Mouse (Mus musculus) liver, embryonic 12.5 days (tissue): ENCODE results near the gene Gm2696. TPM values are rescaled to one million over a fixed set of nuclear protein-coding genes. Genes with fewer than 3 reads are reported as not detected.
A peak's percentile ranks its signal among the peaks of the same experiment; 100 is the strongest.

ENCODE experiments used
- ATAC-seq: fragments of 200-750 bp; cut with Nextera tagmentation; 2 replicates; pipeline ENCODE4 v1.8.0; 2017; ENCODE audit warnings: moderate number of reproducible peaks, mild to moderate bottlenecking, moderate library complexity
- H3K27ac ChIP-seq: fragments of 300-500 bp; sonication (generic); 2 replicates; pipeline ENCODE4 v1.5.1; 2016; ENCODE audit warnings: mild to moderate bottlenecking
- H3K27me3 ChIP-seq: fragments of 300-500 bp; sonication (generic); replicated peaks from 2 replicates; pipeline ENCODE4 v1.6.1; 2016; ENCODE audit warnings: mild to moderate bottlenecking, moderate library complexity
- H3K36me3 ChIP-seq: fragments of 300-500 bp; sonication (generic); 2 replicates; pipeline ENCODE4 v1.6.1; 2016; ENCODE audit warnings: mild to moderate bottlenecking, moderate library complexity
- H3K4me1 ChIP-seq: fragments of 300-500 bp; sonication (generic); 2 replicates; pipeline ENCODE4 v1.6.1; 2016
- H3K4me2 ChIP-seq: fragments of 300-500 bp; sonication (generic); 2 replicates; pipeline ENCODE4 v1.6.1; 2016; ENCODE audit warnings: mild to moderate bottlenecking, moderate library complexity
- H3K4me3 ChIP-seq: fragments of 300-500 bp; sonication (generic); 2 replicates; pipeline ENCODE4 v1.5.1; 2016; ENCODE audit warnings: mild to moderate bottlenecking, moderate library complexity
- H3K9ac ChIP-seq: fragments of 300-500 bp; sonication (generic); 2 replicates; pipeline ENCODE4 v1.6.1; 2016; ENCODE audit warnings: mild to moderate bottlenecking, moderate library complexity
- H3K9me3 ChIP-seq: fragments of 300-500 bp; sonication (generic); replicated peaks from 2 replicates; pipeline ENCODE4 v1.6.1; 2016; ENCODE audit warnings: mild to moderate bottlenecking, moderate library complexity
- WGBS: fragments of 180-500 bp; shearing (Covaris S2); methylation state at CpG from one replicate; pipeline ENCODE4 v1.1.7; 2016; ENCODE audit not compliant: insufficient replicate concordance; 5-methylcytosine and 5-hydroxymethylcytosine counted together
- polyA plus RNA-seq: library from polyadenylated mRNA; unstranded; fragments of >200 nt; fragmentation: Nextera tagmentation; extraction: Ambion mirVana; gene quantifications from 2 replicates; pipeline ENCODE4 v1.2.1, GENCODE M21; 2016

Gene Gm2696
- polyA plus RNA-seq, 1 experiment from 2014 or later: not detected

DNA sequence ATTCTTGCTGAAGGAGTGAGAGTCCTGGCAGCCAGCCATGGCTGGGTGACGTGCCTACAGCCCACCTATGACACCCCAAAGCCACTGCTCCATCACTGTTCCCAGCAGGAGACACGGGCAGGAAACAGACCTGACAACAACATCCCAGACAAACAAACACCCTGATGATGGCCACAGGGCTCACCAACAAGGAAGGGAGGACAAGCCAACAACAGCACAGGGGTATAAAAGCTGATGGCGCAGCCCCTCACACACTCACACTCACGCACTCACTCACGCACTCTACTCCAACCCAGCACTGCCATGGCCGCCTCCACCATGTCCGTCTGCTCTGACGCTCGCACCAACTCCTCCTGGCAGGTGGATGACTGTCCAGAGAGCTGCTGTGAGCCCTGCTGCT, 38.1 kb downstream of the Gm2696 start, which contains the start of gene Gm10318:
Gm10318 (plus strand) TSS at position 301 of the 400 bp plus-strand sequence.
- H3K4me3 ChIP-seq: no peak within 1 kb of the TSS
- no peak within 1 kb of the TSS for H3K27ac ChIP-seq
- ATAC-seq: no peak
- H3K36me3 ChIP-seq: no peaks in the 10 kb centered on the region
- H3K9me3 ChIP-seq: no peaks in the 10 kb centered on the region
- no peaks in the 10 kb centered on the region; the same call in 1 of the 2 replicates for H3K27me3 ChIP-seq
- H3K9ac ChIP-seq: no peak within 1 kb of the TSS
- H3K4me2 ChIP-seq: no peak within 1 kb of the TSS
- WGBS: 58% methylated on average over 9 of the region's 9 CpGs
- H3K4me1 ChIP-seq: no peaks in the 10 kb centered on the region

DNA sequence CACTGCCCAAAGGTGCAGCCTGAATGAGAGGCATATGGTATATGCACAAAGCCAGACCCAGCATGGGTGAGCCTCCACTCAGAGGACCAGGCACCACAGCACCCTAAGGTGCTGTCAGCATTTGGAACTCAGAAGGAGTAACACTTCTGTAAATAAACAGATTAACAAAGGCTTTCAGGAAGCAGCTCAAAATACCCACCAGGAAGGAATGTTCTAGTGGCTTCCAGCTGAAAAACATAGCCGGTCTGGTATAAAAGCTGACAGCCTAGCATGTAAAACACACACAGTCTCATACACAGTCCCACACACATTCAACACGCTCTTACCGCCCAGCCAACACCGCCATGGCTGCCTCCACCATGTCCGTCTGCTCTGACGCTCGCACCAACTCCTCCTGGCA, 47.2 kb downstream of the Gm2696 start, which contains the start of gene Gm3285:
Gm3285 (plus strand) TSS at position 301 of the 400 bp plus-strand sequence.
- peaks cover 14% of the 10 kb centered on the region; the same call in 1 of the 2 replicates for H3K27me3 ChIP-seq
- H3K27ac ChIP-seq: no peak within 1 kb of the TSS
- H3K4me2 ChIP-seq: no peak within 1 kb of the TSS
- 50% methylated on average over 7 of the region's 7 CpGs for WGBS
- no peak within 1 kb of the TSS for H3K4me3 ChIP-seq
- H3K9me3 ChIP-seq: 0 out of 2 replicates have a peak, but pooled peaks cover 4% of the 10 kb centered on the region
- H3K4me1 ChIP-seq: 0 out of 2 replicates have a peak, but pooled peaks cover 7% of the 10 kb centered on the region
- no peak for ATAC-seq
- no peak within 1 kb of the TSS for H3K9ac ChIP-seq
- H3K36me3 ChIP-seq: no peaks in the 10 kb centered on the region

DNA sequence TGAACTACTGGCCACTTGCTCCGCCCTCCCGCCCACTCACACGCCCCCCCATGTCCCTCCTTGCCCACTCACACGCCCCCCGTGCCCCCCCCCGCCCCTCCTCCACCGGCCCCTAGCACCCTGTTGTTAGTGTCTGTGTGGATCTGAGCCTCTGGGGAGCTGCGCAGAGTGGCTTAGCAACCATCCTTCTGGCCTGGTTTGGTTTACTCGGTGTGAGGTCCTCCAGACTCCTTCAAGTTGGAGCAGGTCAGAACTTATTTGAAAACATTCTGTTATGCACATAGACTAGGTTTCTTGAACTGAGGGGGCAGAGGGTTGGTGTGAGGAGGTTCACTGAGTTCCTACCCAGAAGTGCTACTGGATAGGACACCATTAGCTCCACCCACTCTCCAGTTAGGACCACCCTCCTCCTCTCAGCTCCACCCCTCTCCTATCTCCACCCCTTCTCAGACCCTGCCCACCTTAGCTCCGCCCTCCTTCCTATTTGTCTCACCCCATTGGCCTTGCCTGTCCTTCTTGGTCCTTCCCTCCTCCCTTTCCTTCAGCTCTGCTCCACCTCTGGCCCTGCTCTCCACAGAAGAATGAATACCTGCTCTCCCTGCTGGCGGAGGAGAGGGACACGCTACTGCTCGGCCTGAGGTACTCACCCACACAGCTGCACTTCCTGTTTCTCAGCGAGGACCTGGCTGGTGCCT, 49.7 kb downstream of the Gm2696 start:
- H3K4me3 ChIP-seq: peak overlapping the region; percentile 20
- H3K27me3 ChIP-seq: peaks cover 14% of the 10 kb centered on the region; the same call in 1 of the 2 replicates
- peak overlapping the region; percentile 49 for H3K4me2 ChIP-seq
- peak; percentile 82 for ATAC-seq
- H3K9me3 ChIP-seq: no peaks in the 10 kb centered on the region
- H3K4me1 ChIP-seq: 0 out of 2 replicates have a peak, but pooled peaks cover 7% of the 10 kb centered on the region
- 22% methylated on average over 14 of the region's 14 CpGs for WGBS
- H3K9ac ChIP-seq: no peak overlapping the region
- no peak overlapping the region for H3K27ac ChIP-seq
- no peaks in the 10 kb centered on the region for H3K36me3 ChIP-seq

DNA sequence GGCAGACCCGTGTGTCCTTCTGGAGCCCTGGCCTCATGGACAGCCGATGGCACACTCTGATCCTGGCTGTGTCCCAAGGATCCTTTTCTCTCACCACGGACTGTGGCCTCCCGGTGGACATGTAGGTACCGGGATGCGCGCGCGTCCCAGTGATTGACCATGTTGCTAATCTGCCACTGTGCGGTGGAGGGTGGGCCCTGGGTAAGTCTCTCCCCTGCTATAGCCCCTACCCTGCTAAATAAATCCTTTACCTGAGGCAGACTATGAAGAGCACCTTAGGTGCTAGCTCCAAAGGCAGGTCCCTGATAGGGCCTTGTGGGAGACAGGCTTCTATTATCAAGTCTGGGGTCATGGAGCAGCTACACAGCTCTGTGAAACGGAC, 50.3 kb downstream of the Gm2696 start:
- peaks cover 14% of the 10 kb centered on the region; the same call in 1 of the 2 replicates for H3K27me3 ChIP-seq
- no peaks in the 10 kb centered on the region for H3K9me3 ChIP-seq
- no peak overlapping the region for H3K9ac ChIP-seq
- 0 out of 2 replicates have a peak, but pooled peaks cover 7% of the 10 kb centered on the region for H3K4me1 ChIP-seq
- 23% methylated on average over 11 of the region's 11 CpGs for WGBS
- peak overlapping the region; percentile 49 for H3K4me2 ChIP-seq
- H3K4me3 ChIP-seq: peak overlapping the region; percentile 20
- 0 out of 2 replicates have a peak, but pooled peaks have one; percentile 10 for ATAC-seq
- no peak overlapping the region for H3K27ac ChIP-seq
- no peaks in the 10 kb centered on the region for H3K36me3 ChIP-seq

DNA sequence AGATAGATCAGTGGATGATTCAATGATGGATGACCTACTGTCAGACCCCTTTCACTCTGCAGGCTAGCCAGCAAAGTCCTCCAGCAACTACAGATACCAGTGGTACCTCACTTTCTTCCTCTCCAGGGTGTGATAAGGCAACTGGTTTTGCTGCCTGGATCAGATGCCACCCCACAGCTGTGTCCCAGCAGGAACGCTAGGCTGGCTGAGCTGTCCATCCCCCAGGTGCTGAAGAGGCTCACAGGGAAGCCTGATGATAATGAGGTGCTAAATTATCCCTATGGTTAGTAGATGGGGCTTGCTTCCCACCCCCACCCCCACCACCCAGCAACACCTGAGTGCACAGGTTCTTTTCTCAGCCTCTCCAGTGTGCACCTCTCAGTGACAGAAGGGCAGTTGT, 53.1 kb downstream of the Gm2696 start:
- ATAC-seq: no peak
- H3K9me3 ChIP-seq: no peaks in the 10 kb centered on the region
- no peak overlapping the region for H3K4me2 ChIP-seq
- peaks cover 5% of the 10 kb centered on the region; the same call in 1 of the 2 replicates for H3K27me3 ChIP-seq
- 11% methylated on average over 1 of the region's 1 CpGs for WGBS
- H3K27ac ChIP-seq: no peak overlapping the region
- no peaks in the 10 kb centered on the region for H3K36me3 ChIP-seq
- 0 out of 2 replicates have a peak, but pooled peaks cover 7% of the 10 kb centered on the region for H3K4me1 ChIP-seq
- no peak overlapping the region for H3K4me3 ChIP-seq
- no peak overlapping the region for H3K9ac ChIP-seq

DNA sequence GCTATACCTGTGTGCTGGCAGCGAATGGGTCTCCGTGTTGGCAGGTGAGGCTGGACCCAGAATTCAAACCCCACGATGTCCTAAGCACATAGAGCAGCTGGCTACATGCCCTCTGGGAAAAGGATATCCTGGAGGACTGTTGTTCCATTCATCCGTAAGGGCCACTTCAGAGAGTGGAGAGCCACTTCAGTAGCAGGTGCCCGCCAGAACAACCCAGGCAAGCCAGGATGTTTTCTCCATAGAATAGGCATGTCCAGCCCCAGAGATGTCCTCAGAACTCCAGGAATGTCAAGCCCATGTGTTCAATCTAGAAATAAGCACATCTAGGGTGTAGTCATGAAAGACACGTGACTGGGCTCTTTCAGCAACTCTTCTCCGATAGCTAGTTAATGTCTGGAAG, 55.2 kb downstream of the Gm2696 start:
- WGBS: 71% methylated on average over 7 of the region's 7 CpGs
- ATAC-seq: no peak
- no peaks in the 10 kb centered on the region for H3K27me3 ChIP-seq
- H3K4me2 ChIP-seq: no peak overlapping the region
- no peak overlapping the region for H3K27ac ChIP-seq
- no peak overlapping the region for H3K4me3 ChIP-seq
- H3K4me1 ChIP-seq: 0 out of 2 replicates have a peak, but pooled peaks cover 4% of the 10 kb centered on the region
- H3K9me3 ChIP-seq: no peaks in the 10 kb centered on the region
- H3K36me3 ChIP-seq: no peaks in the 10 kb centered on the region
- no peak overlapping the region for H3K9ac ChIP-seq

DNA sequence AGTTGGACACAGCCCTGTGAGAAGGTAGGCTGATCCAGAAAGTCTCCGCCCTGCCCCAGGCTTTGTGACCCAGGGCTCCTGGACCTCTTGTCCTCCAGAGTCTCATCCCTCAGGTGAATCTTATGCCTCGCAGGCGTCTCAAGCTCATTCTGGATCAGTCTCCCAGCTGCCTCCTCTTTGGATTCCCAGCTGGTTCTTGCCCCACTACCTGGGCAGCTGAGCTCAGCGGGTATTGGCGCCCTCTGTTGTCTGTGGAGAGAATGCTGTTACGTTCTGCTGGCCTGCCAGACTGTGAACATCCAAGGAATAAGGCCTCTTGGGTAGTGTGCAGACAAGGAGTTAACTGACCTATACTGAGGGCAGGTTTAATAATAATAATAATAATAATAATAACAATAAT, 64.5 kb downstream of the Gm2696 start:
- Histone ChIP-seq H3K4me3 (no peak overlapping the region), H3K27ac (no peak overlapping the region), H3K9ac (no peak overlapping the region), H3K9me3 (0 out of 2 replicates have a peak, but pooled peaks cover 3% of the 10 kb centered on the region), H3K36me3 (no peaks in the 10 kb centered on the region), H3K27me3 (no peaks in the 10 kb centered on the region), H3K4me1 (no peaks in the 10 kb centered on the region), H3K4me2 (no peak overlapping the region)
- WGBS: 51% methylated on average over 6 of the region's 6 CpGs
- no peak for ATAC-seq

DNA sequence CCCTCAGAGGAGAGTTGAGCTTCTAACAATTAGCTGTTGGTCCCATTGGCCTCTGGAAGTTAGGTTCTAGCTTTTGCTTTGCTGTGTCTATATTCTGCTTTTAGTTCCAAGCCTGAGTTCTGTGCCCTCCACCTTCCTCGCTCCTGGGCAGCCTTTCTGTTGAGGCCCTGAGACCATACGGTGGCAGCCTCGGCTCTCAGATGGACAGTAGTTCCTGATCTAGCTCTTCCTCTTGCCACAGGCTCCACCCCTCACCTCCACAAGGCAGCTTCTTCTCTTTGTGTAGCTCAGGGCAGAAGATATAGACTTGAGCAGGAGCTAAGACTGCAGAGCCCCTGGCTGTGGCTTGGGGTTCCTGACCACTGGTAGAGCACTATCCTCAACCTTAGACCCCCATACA, 65.8 kb downstream of the Gm2696 start:
- H3K9ac ChIP-seq: no peak overlapping the region
- H3K9me3 ChIP-seq: 0 out of 2 replicates have a peak, but pooled peaks cover 3% of the 10 kb centered on the region
- H3K4me1 ChIP-seq: no peaks in the 10 kb centered on the region
- no peak overlapping the region for H3K27ac ChIP-seq
- no peaks in the 10 kb centered on the region for H3K36me3 ChIP-seq
- 28% methylated on average over 3 of the region's 3 CpGs for WGBS
- no peak overlapping the region for H3K4me2 ChIP-seq
- no peak for ATAC-seq
- H3K27me3 ChIP-seq: no peaks in the 10 kb centered on the region
- no peak overlapping the region for H3K4me3 ChIP-seq

DNA sequence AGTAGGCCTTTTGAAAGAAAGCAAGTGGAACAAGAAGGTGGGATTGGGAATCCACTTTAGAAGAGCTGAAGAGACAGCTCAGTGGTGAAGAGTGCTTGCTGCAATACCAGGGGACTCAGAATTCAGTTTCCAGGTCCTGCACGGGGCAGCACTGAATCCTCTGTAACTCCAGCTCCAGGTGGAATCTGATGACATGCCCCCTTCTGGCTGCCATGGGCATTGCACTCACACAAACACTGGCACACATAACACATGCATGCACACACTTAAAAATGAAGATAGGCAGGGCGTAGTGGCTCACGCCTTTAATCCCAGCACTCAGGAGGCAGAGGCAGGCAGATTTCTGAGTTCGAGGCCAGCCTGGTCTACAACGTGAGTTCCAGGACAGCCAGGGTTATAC, 68.1 kb downstream of the Gm2696 start:
- WGBS: 75% methylated on average over 5 of the region's 5 CpGs
- no peak overlapping the region for H3K9ac ChIP-seq
- no peak for ATAC-seq
- 0 out of 2 replicates have a peak, but pooled peaks cover 9% of the 10 kb centered on the region for H3K27me3 ChIP-seq
- H3K36me3 ChIP-seq: no peaks in the 10 kb centered on the region
- H3K4me3 ChIP-seq: no peak overlapping the region
- H3K4me1 ChIP-seq: no peaks in the 10 kb centered on the region
- H3K27ac ChIP-seq: no peak overlapping the region
- H3K4me2 ChIP-seq: no peak overlapping the region
- 0 out of 2 replicates have a peak, but pooled peaks cover 3% of the 10 kb centered on the region for H3K9me3 ChIP-seq

Other genes with a start within 250 kb of the Gm2696 start
- gene Pttg1ip, start 233.0 kb upstream of the Gm2696 start, polyA plus RNA-seq: 68.8 and 72.8 TPM in 2 replicates
- 138 and 146 TPM in 2 replicates for gene Sumo3, start 208.6 kb upstream of the Gm2696 start, polyA plus RNA-seq
- 5.1 TPM in 1 of 2 replicates, not detected in the other for gene Gm49325, start 208.5 kb upstream of the Gm2696 start, polyA plus RNA-seq
- 55.7 and 59.9 TPM in 2 replicates for gene Ube2g2, start 192.4 kb upstream of the Gm2696 start, polyA plus RNA-seq
- 0.05 TPM in 1 of 2 replicates, not detected in the other for gene Tspear, start 128.1 kb upstream of the Gm2696 start, polyA plus RNA-seq
- not detected in 2 replicates for gene Gm19402, start 123.9 kb upstream of the Gm2696 start, polyA plus RNA-seq
- not detected in 2 replicates for gene Gm9508, start 117.4 kb upstream of the Gm2696 start, polyA plus RNA-seq
- gene Gm10272, start 108.1 kb upstream of the Gm2696 start, polyA plus RNA-seq: not detected in 2 replicates
- gene Gm10024, start 103.2 kb upstream of the Gm2696 start, polyA plus RNA-seq: not detected in 2 replicates
- not detected in 2 replicates for gene Gm10142, start 98.9 kb upstream of the Gm2696 start, polyA plus RNA-seq
- gene Krtap12-1, start 94.1 kb upstream of the Gm2696 start, polyA plus RNA-seq: not detected in 2 replicates
- gene Gm10100, start 88.2 kb upstream of the Gm2696 start, polyA plus RNA-seq: not detected in 2 replicates
- gene Gm18596, start 72.0 kb upstream of the Gm2696 start, polyA plus RNA-seq: not detected in 2 replicates
- not detected in 2 replicates for gene Gm9736, start 63.3 kb upstream of the Gm2696 start, polyA plus RNA-seq
- gene Gm3233, start 55.0 kb upstream of the Gm2696 start, polyA plus RNA-seq: not detected in 2 replicates
- not detected in 2 replicates for gene Gm3238, start 43.4 kb upstream of the Gm2696 start, polyA plus RNA-seq
- not detected in 2 replicates for gene Gm7138, start 37.7 kb upstream of the Gm2696 start, polyA plus RNA-seq
- not detected in 2 replicates for gene Gm3250, start 32.1 kb upstream of the Gm2696 start, polyA plus RNA-seq
- not detected in 2 replicates for gene Gm7137, start 26.5 kb upstream of the Gm2696 start, polyA plus RNA-seq
- not detected in 2 replicates for gene Gm9639, start 19.6 kb upstream of the Gm2696 start, polyA plus RNA-seq
- gene Gm19668, start 15.5 kb upstream of the Gm2696 start, polyA plus RNA-seq: not detected in 2 replicates
- not detected in 2 replicates for gene Gm9507, start 2.8 kb upstream of the Gm2696 start, polyA plus RNA-seq
- not detected in 2 replicates for gene Krtap10-4, start 12.4 kb downstream of the Gm2696 start, polyA plus RNA-seq
- gene Krtap10-10, start 21.3 kb downstream of the Gm2696 start, polyA plus RNA-seq: not detected in 2 replicates
- gene Gm36176, start 32.1 kb downstream of the Gm2696 start, polyA plus RNA-seq: not detected in 2 replicates
- not detected in 2 replicates for gene Gm10318, start 38.2 kb downstream of the Gm2696 start, polyA plus RNA-seq
- gene Gm3285, start 47.3 kb downstream of the Gm2696 start, polyA plus RNA-seq: not detected in 2 replicates
- 8.5 and 8.7 TPM in 2 replicates for gene Lrrc3, start 87.9 kb downstream of the Gm2696 start, polyA plus RNA-seq
- 1.1 and 1.2 TPM in 2 replicates for gene Trpm2, start 155.9 kb downstream of the Gm2696 start, polyA plus RNA-seq
- gene 1810043G02Rik, start 163.8 kb downstream of the Gm2696 start, polyA plus RNA-seq: 6.7 and 6.9 TPM in 2 replicates
- 152 and 157 TPM in 2 replicates for gene Pfkl, start 195.4 kb downstream of the Gm2696 start, polyA plus RNA-seq
- gene Dnmt3l, start 227.3 kb downstream of the Gm2696 start, polyA plus RNA-seq: not detected in 2 replicates
- gene Aire, start 228.9 kb downstream of the Gm2696 start, polyA plus RNA-seq: 0.06 TPM in 1 of 2 replicates, not detected in the other